Mouse (Mus musculus) embryonic facial prominence, embryonic 11.5 days (tissue): ENCODE measurements around the gene Drap1. TPM values are rescaled to one million over a fixed set of nuclear protein-coding genes. Genes with fewer than 3 reads are reported as not detected.
A peak's percentile ranks its signal among the peaks of the same experiment; 100 is the strongest.

Source experiments
- ATAC-seq: fragments of 200-750 bp; cut with Nextera tagmentation; replicated peaks from 2 replicates; pipeline ENCODE4 v1.8.0; 2017; ENCODE audit warnings: low read depth; ENCODE audit not compliant: insufficient number of reproducible peaks, low FRiP score, low TSS enrichment
- DNase-seq: peaks from one replicate; pipeline ENCODE4 v3.0.0-alpha.2; 2015; ENCODE audit warnings: low spot score
- H3K27ac ChIP-seq: fragments of 300-500 bp; sonication (generic); replicated peaks from 2 replicates; pipeline ENCODE4 v1.5.1; 2014; ENCODE audit warnings: mild to moderate bottlenecking, low read depth, low read length, control low read depth
- H3K27me3 ChIP-seq: fragments of 300-500 bp; sonication (generic); 2 replicates; pipeline ENCODE4 v1.6.1; 2014; ENCODE audit warnings: mild to moderate bottlenecking, low read length, moderate library complexity, mixed read lengths; ENCODE audit not compliant: control insufficient read depth, insufficient read depth
- H3K36me3 ChIP-seq: fragments of 300-500 bp; sonication (generic); replicated peaks from 2 replicates; pipeline ENCODE4 v1.6.1; 2014; ENCODE audit warnings: low read depth, mild to moderate bottlenecking, low read length, moderate library complexity, mixed read lengths; ENCODE audit not compliant: control insufficient read depth, insufficient read depth
- H3K4me1 ChIP-seq: fragments of 300-500 bp; sonication (generic); 2 replicates; pipeline ENCODE4 v1.6.1; 2014; ENCODE audit warnings: low read length, mixed read lengths; ENCODE audit not compliant: control insufficient read depth, insufficient read depth
- H3K4me2 ChIP-seq: fragments of 300-500 bp; sonication (generic); 2 replicates; pipeline ENCODE4 v1.6.1; 2014; ENCODE audit warnings: low read depth, mild to moderate bottlenecking, control low read depth, low read length, moderate library complexity
- H3K4me3 ChIP-seq: fragments of 300-500 bp; sonication (generic); 2 replicates; pipeline ENCODE4 v1.5.1; 2014; ENCODE audit warnings: low read depth, low read length, control low read depth
- H3K9ac ChIP-seq: fragments of 300-500 bp; sonication (generic); replicated peaks from 2 replicates; pipeline ENCODE4 v1.6.1; 2014; ENCODE audit warnings: mild to moderate bottlenecking, control low read depth, low read length
- H3K9me3 ChIP-seq: fragments of 300-500 bp; sonication (generic); replicated peaks from 2 replicates; pipeline ENCODE4 v1.6.1; 2016; ENCODE audit warnings: mild to moderate bottlenecking, low read length, inconsistent platforms, mixed read lengths; ENCODE audit not compliant: control insufficient read depth
- WGBS: fragments of 180-500 bp; shearing (Covaris S2); extraction: QIAGEN DNeasy Blood & Tissue Kit; methylation state at CpG from one replicate; pipeline ENCODE4 v1.1.7; 2014; 5-methylcytosine and 5-hydroxymethylcytosine counted together
- polyA plus RNA-seq: library from polyadenylated mRNA; unstranded; fragments of >200 nt; fragmentation: Nextera tagmentation; extraction: Ambion mirVana; gene quantifications from 2 replicates; pipeline ENCODE4 v1.2.1, GENCODE M21; 2014

Drap1 gene
- polyA plus RNA-seq, 1 experiment from 2014 or later = 213 TPM

DNA sequence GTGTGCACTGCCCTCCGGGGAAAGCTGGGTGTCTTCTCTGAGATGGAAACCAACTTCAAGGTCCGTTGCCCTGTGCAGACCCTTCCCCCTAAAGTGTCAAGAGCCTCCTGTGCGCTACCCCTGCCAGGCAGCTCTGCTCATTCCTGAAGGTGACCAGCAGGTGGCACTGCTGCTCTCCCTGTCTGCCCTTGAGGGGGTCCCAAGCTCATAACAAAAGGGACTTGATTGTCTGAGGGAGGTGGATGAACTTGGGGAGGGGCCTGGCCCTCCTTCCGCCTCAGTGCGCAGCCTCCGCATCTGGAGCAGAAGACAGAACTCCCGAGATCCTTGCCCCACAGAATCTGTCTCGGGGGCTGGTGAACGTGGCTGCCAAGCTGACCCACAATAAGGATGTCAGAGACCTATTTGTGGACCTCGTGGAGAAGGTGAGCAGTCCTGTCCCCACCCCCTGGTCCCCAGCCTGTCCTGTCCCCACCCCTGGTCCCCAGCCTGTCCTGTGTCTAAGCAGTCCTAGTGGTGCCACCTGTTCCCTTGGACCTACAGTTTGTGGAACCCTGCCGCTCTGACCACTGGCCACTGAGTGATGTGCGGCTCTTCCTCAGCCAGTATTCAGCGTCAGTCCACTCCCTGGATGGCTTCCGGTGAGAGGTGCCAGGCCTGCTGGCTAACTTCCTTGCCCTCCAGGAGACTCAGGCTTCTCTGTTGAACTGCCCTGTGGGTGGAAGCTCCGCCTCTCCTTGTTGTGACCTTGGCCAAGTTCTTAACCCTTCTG is 39.2 kb upstream of the Drap1 start:
- H3K27ac ChIP-seq = no peak overlapping the region
- H3K4me3 ChIP-seq = peak overlapping the region; percentile 12; the same call in 1 of the 2 replicates
- peak overlapping the region; percentile 6; the same call in 1 of the 2 replicates for H3K9ac ChIP-seq
- ATAC-seq (peak; percentile 47; the same call in 1 of the 2 replicates), DNase-seq (peak; percentile 88)
- H3K9me3 ChIP-seq = no peaks in the 10 kb centered on the region
- WGBS = 50% methylated on average over 15 of the region's 15 CpGs
- H3K4me1 ChIP-seq = no peaks in the 10 kb centered on the region
- no peaks in the 10 kb centered on the region for H3K27me3 ChIP-seq
- peaks cover 5% of the 10 kb centered on the region for H3K36me3 ChIP-seq
- peak overlapping the region; percentile 0; the same call in 1 of the 2 replicates for H3K4me2 ChIP-seq

GRCm38 (mm10) chr19:5463212-5463611 is 38.4 kb upstream of the Drap1 start:
- Histone ChIP-seq H3K36me3 (peaks cover 5% of the 10 kb centered on the region), H3K27ac (no peak overlapping the region), H3K9me3 (no peaks in the 10 kb centered on the region), H3K4me3 (no peak overlapping the region), H3K9ac (no peak overlapping the region), H3K4me2 (no peak overlapping the region), H3K4me1 (no peaks in the 10 kb centered on the region; the same call in 1 of the 2 replicates), H3K27me3 (no peaks in the 10 kb centered on the region)
- no peak for ATAC-seq
- 87% methylated on average over 9 of the region's 9 CpGs for WGBS
- no peak for DNase-seq

- DNase-seq (no peak), ATAC-seq (no peak)
- Histone ChIP-seq H3K36me3 (peaks cover 5% of the 10 kb centered on the region), H3K4me1 (peaks cover 3% of the 10 kb centered on the region; the same call in 1 of the 2 replicates), H3K9me3 (no peaks in the 10 kb centered on the region), H3K4me2 (no peak overlapping the region; the same call in 1 of the 2 replicates), H3K27ac (no peak overlapping the region), H3K9ac (peak overlapping the region; percentile 56), H3K27me3 (no peaks in the 10 kb centered on the region), H3K4me3 (peak overlapping the region; percentile 56; the same call in 1 of the 2 replicates)
- 85% methylated on average over 6 of the region's 6 CpGs for whole genome bisulfite sequencing
Observed at GRCm38 (mm10) chr19:5461411-5461810, 36.6 kb upstream of the Drap1 start.

DNA sequence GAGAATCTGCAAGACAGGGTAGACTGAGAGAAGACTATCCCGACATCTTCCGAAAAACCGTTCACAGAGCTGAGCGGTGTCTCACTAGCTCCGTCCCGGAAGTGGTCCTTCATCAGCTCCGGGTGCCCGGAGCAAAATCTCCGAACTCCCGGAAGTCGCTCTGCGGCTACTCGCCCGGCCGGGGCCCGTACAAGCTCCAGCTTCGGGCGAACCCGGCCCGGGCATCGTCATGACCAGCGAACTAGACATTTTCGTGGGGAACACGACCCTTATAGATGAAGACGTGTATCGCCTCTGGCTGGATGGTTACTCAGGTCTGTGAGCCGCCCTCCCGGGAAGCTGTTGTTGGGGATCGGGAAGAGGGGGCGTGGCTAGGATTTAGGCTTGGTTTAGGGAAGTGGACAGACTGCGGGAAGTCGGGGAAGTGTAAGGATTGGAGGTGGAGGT is 35.7 kb upstream of the Drap1 start, which contains the start of gene Fibp:
Gene Fibp, plus strand, starts transcription at position 151 of the 447 bp plus-strand sequence.
- peak within 1 kb of the TSS; percentile 56 for H3K4me3 ChIP-seq
- H3K4me2 ChIP-seq = peak within 1 kb of the TSS; percentile 92
- peak within 1 kb of the TSS; percentile 56 for H3K9ac ChIP-seq
- no peaks in the 10 kb centered on the region for H3K27me3 ChIP-seq
- peaks cover 6% of the 10 kb centered on the region; the same call in 1 of the 2 replicates for H3K4me1 ChIP-seq
- no peaks in the 10 kb centered on the region for H3K9me3 ChIP-seq
- H3K27ac ChIP-seq = no peak within 1 kb of the TSS
- ATAC-seq (peak; percentile 39; the same call in 1 of the 2 replicates), DNase-seq (peak; percentile 95)
- WGBS = under 1% methylated on average over 32 of the region's 32 CpGs
- H3K36me3 ChIP-seq = no peaks in the 10 kb centered on the region; the same call in none of the 2 replicates

DNA sequence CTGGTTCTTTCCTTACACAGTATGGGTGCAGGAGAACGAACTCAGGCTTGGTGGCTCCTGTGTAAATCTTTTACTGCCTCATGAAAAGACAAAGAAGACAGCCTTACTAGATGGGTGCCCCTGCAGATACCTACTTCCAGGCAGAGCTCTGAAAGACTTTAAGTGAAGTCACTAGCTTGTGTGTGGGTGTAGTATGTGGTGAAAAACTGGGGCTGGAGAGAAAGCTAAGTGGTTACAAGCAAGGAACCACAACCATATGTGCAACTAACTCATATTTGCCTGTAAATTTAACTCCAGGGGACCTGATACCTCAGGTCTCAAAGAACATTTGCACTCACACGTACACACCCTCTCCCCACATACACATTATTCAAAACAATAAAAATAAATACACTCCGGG is 35.1 kb upstream of the Drap1 start:
- no peak overlapping the region for H3K27ac ChIP-seq
- H3K9me3 ChIP-seq = no peaks in the 10 kb centered on the region
- H3K4me3 ChIP-seq = peak overlapping the region; percentile 56
- DNase-seq (no peak), ATAC-seq (no peak)
- 30% methylated on average over 3 of the region's 3 CpGs for WGBS
- H3K9ac ChIP-seq = peak overlapping the region; percentile 56
- peaks cover 6% of the 10 kb centered on the region; the same call in 1 of the 2 replicates for H3K4me1 ChIP-seq
- H3K4me2 ChIP-seq = peak overlapping the region; percentile 47
- no peaks in the 10 kb centered on the region; the same call in none of the 2 replicates for H3K36me3 ChIP-seq
- H3K27me3 ChIP-seq = no peaks in the 10 kb centered on the region

DNA sequence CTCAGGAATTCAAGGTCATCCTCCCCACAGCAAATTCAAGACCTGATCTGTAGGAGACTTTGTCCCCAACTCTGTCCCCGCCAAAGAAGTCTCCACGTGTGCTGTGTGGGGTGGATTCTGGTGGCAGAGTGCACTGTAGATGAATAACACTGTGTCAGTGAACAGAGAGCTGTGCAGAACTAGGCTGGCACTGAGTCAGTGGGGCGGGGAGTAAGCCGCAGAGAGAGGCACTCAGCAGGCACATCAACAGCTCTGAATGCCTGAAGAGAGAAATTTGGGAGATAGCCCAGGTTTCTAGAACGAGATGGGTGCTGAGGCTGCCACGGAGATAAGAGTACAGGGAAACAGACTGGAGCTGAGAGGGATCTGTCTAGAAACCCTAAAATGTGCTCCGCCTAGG is 34.2 kb upstream of the Drap1 start:
- no peak overlapping the region for H3K4me3 ChIP-seq
- H3K4me1 ChIP-seq = peaks cover 6% of the 10 kb centered on the region; the same call in 1 of the 2 replicates

DNA sequence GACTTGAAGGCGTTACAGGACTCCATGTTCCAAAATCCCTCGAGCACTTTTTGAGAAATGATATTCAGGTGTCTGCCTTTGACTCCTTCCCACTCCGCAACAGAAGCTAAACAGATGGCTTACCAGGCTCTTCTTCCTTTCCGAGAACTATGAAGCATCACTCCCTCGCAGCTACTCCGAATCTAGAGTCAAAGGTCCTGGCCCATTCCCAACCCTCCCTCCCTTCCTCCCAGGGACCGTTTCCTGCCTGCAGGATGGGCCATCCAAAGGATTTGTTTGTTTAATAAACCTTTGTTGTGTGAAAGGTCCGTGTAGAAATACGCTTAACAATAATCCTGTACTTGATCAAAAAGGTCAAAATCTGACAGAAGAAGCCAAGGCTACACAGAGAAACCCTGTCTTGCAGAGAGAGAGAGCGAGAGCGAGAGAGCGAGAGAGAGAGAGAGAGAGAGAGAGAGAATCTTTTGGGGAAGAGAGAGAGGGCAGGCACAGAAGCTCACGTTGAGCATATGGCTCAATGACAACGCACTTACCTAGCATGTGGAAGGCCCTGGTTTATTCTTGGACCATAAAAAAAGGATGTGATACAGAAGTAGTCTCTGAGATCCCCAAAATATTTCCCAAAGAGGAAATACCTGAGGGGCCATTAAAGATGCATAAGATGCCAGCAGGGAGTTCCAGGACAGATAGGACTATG is 33.1 kb upstream of the Drap1 start, which contains the start of gene Ccdc85b:
Gene Ccdc85b, minus strand, starts transcription at position 149 of the 697 bp plus-strand sequence.
- peak within 1 kb of the TSS; percentile 99 for H3K4me2 ChIP-seq
- H3K27ac ChIP-seq = peak within 1 kb of the TSS; percentile 83
- H3K27me3 ChIP-seq = no peaks in the 10 kb centered on the region
- peak within 1 kb of the TSS; percentile 80 for H3K9ac ChIP-seq
- ATAC-seq (no peak), DNase-seq (no peak)
- peak within 1 kb of the TSS; percentile 80 for H3K4me3 ChIP-seq
- no peaks in the 10 kb centered on the region for H3K36me3 ChIP-seq
- peaks cover 6% of the 10 kb centered on the region; the same call in 1 of the 2 replicates for H3K4me1 ChIP-seq
- WGBS = 12% methylated on average over 14 of the region's 14 CpGs
- no peaks in the 10 kb centered on the region for H3K9me3 ChIP-seq

More for the DNA sequence above, 34.2 kb upstream of the Drap1 start:
- WGBS = 65% methylated on average over 7 of the region's 7 CpGs
- no peaks in the 10 kb centered on the region; the same call in 1 of the 2 replicates for H3K36me3 ChIP-seq
- H3K27ac ChIP-seq = no peak overlapping the region
- DNase-seq (no peak), ATAC-seq (no peak)
- H3K9ac ChIP-seq = no peak overlapping the region
- H3K4me2 ChIP-seq = 0 out of 2 replicates have a peak overlapping the region, but pooled peaks have one; percentile 3
- no peaks in the 10 kb centered on the region for H3K9me3 ChIP-seq
- no peaks in the 10 kb centered on the region for H3K27me3 ChIP-seq
